Mouse (Mus musculus) brain, embryonic 14.5 days (tissue): ENCODE results near the gene Hnrnpf. TPM values are rescaled to one million over a fixed set of nuclear protein-coding genes. Genes with fewer than 3 reads are reported as not detected.
"Not testable (repeated sequence)": the region's sequence is repeated elsewhere in the genome, so short reads cannot be mapped to it uniquely, and the experiment has no call there.

Source experiments
- DNase-seq: peaks from one replicate; pipeline ENCODE4 v3.0.0-alpha.2; 2011; ENCODE audit warnings: low read depth
- CTCF ChIP-seq: fragments of 200-500 bp; IDR thresholded peaks from 2 replicates; pipeline ENCODE4 v1.5.1; 2012; ENCODE audit warnings: inconsistent platforms, mild to moderate bottlenecking, moderate library complexity, borderline replicate concordance; ENCODE audit not compliant: insufficient read depth, insufficient read length; ENCODE audit errors: extremely low read depth
- POLR2A ChIP-seq: fragments of 200-500 bp; IDR thresholded peaks from 2 replicates; pipeline ENCODE4 v1.6.1; 2012; ENCODE audit warnings: mild to moderate bottlenecking, inconsistent platforms, borderline replicate concordance; ENCODE audit not compliant: poor library complexity, insufficient read depth, insufficient read length, severe bottlenecking; ENCODE audit errors: extremely low read depth
- polyA plus RNA-seq: library from polyadenylated mRNA; depleted of rRNA; stranded (reverse); fragments of >200 nt; gene quantifications from 2 replicates; pipeline ENCODE4 v1.2.3, GENCODE M21; 2012; rRNA removed

Gene Hnrnpf
- 240 and 265 TPM in 2 replicates for polyA plus RNA-seq

GRCm38 (mm10) chr6:117900126-117901080 is at the start of gene Hnrnpf:
Gene Hnrnpf, plus strand, starts transcription at chr6:117900324.
- TF ChIP-seq CTCF = no peak
- TF ChIP-seq POLR2A = no peak
- DNase-seq = no peak

GRCm38 (mm10) chr6:117851747-117852146 is 48.4 kb upstream of the Hnrnpf start:
- no peak for DNase-seq
- TF ChIP-seq CTCF (peak; percentile 1; the same call in 1 of the 2 replicates), POLR2A (no peak)

- TF ChIP-seq POLR2A = no peak
- 0 out of 2 replicates have a peak, but pooled peaks have one; percentile 9 for TF ChIP-seq CTCF
- DNase-seq = no peak
Observed at GRCm38 (mm10) chr6:117857990-117858389, 42.1 kb upstream of the Hnrnpf start.

GRCm38 (mm10) chr6:117861848-117862247 is 38.3 kb upstream of the Hnrnpf start, which contains the start of gene Zfp239:
Gene Zfp239, plus strand, starts transcription at chr6:117862100.
- TF ChIP-seq POLR2A = no peak
- no peak for TF ChIP-seq CTCF
- DNase-seq = no peak

GRCm38 (mm10) chr6:117862465-117862864 is 37.7 kb upstream of the Hnrnpf start:
- no peak for DNase-seq
- no peak for TF ChIP-seq CTCF
- no peak for TF ChIP-seq POLR2A

GRCm38 (mm10) chr6:117862899-117863620 is 37.1 kb upstream of the Hnrnpf start:
- DNase-seq = peak; percentile 89
- TF ChIP-seq POLR2A (no peak), CTCF (no peak)

GRCm38 (mm10) chr6:117863751-117864150 is 36.4 kb upstream of the Hnrnpf start:
- DNase-seq = no peak
- TF ChIP-seq POLR2A (no peak), CTCF (no peak)

- no peak for TF ChIP-seq POLR2A
Observed at GRCm38 (mm10) chr6:117868187-117868586, 31.9 kb upstream of the Hnrnpf start.

GRCm38 (mm10) chr6:117871034-117871433 is 29.1 kb upstream of the Hnrnpf start:
- no peak for TF ChIP-seq POLR2A
- no peak for TF ChIP-seq CTCF
- no peak for DNase-seq

More at GRCm38 (mm10) chr6:117868187-117868586, 31.9 kb upstream of the Hnrnpf start:
- DNase-seq = no peak

GRCm38 (mm10) chr6:117873450-117873849 is 26.7 kb upstream of the Hnrnpf start:
- not testable (repeated sequence) for DNase-seq

GRCm38 (mm10) chr6:117874621-117875281 is 25.4 kb upstream of the Hnrnpf start:
- no peak for DNase-seq

More at GRCm38 (mm10) chr6:117874621-117875281, 25.4 kb upstream of the Hnrnpf start:
- no peak for TF ChIP-seq CTCF
- TF ChIP-seq POLR2A = no peak
